Mouse (Mus musculus) lung, adult 2 months (tissue): ENCODE results near the gene Rd3l.

Source experiments
- CTCF ChIP-seq: fragments of 200-500 bp; IDR thresholded peaks from 2 replicates; pipeline ENCODE4 v1.5.1; 2011; ENCODE audit warnings: mild to moderate bottlenecking, low read length, control low read depth; ENCODE audit not compliant: insufficient read depth
- POLR2A ChIP-seq: fragments of 200-500 bp; IDR thresholded peaks from 2 replicates; pipeline ENCODE4 v1.6.1; 2011; ENCODE audit warnings: low read depth, mild to moderate bottlenecking, control low read depth, low read length, borderline replicate concordance; ENCODE audit errors: extremely low read depth

- TF ChIP-seq CTCF (no peak), POLR2A (no peak)
Measured at GRCm38 (mm10) chr12:112024581-112025310, 43.6 kb upstream of the Rd3l start.
